Mouse (Mus musculus) kidney, adult 8-10 months (tissue): Measurements from ENCODE around the gene Klf3.

Source experiments
- DNase-seq, 2 experiments: peaks; one replicate each; pipeline ENCODE4 v3.0.0; 2022

Klf3 gene

GRCm38 (mm10) chr5:64839016-64839599, 35.9 kb downstream of the Klf3 start:
- no peak for DNase-seq

- no peak for DNase-seq
Observed at GRCm38 (mm10) chr5:64840087-64840486, 36.9 kb downstream of the Klf3 start.

DNA sequence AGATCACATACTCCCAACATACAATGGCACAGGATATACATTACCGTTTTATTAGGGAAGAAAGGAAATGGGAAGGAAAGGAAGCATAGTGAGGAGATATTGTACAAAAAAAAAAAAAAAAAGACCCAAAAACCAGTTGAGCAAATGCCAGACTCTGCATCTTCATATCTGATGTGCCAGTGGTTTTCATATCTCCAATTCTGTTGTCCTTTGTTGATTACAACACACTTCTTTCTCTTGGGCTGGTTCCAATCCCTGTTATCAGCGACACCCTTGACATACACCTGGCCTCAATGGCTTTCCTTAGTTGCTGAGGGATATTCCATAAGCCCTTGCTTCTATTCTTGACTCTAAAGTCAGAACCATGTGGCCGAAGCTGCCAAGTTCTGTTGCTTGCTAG, 41.4 kb downstream of the Klf3 start:
- DNase-seq = no peak

- DNase-seq = no peak
Observed at GRCm38 (mm10) chr5:64847305-64847704, 44.1 kb downstream of the Klf3 start.

DNA sequence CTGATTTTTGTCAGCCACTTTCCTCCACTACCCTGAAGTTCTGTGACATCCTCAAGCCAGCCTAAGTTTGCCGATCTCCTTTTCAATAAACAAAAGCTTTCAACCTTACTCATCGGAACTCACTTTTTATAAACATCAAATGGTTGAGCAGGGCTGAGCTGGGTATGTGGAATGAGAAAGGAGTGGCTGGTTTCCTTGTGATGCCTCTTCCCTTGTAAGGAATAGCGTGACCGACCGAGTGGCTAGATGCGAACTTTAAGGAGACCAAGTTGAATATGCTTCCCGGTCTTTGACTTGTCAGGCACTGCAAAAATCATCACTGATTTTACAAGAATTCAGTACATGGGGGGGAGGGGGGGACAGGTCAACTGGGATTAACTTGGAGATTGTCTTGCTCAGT, 46.7 kb downstream of the Klf3 start:
- no peak for DNase-seq

DNA sequence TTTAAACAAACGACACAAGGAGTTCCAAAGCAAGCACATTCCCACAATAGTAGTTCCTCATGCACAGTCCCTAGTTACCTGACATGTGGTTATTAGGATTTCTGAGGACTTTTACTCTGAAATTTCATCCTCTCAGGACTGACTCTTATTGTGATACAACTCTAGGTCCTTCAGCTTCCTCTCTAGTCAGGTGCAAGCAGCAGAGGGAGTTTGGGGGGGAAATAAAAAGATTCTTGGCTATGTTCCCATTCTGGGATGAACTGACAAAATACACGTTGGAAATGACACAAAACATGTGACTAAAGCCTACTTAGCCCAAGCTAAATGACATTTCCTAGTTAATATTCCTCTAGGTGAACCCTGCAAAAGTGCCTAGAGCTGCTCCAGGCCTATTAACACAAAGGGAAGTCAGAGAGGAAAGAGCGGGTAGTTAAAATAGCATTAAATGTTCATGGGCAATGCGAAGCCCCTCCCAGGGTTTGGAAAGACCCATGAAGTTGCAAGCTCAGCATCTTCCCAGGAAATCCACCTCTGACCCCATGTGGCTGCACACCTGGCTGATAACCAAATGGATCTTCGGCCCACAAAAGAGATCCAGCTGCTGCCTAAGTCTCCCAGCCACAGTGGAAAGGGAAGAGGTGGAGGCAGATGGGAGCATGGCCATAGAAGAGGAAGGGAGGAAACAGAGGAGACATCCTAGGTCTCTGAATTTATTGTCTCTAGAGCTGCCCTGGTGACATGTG, 49.6 kb downstream of the Klf3 start:
- peak; percentile 68 to 90 for DNase-seq

GRCm38 (mm10) chr5:64853421-64853820, 50.2 kb downstream of the Klf3 start:
- DNase-seq = no peak

- DNase-seq = no peak
Observed at GRCm38 (mm10) chr5:64855199-64855598, 52.0 kb downstream of the Klf3 start.

DNA sequence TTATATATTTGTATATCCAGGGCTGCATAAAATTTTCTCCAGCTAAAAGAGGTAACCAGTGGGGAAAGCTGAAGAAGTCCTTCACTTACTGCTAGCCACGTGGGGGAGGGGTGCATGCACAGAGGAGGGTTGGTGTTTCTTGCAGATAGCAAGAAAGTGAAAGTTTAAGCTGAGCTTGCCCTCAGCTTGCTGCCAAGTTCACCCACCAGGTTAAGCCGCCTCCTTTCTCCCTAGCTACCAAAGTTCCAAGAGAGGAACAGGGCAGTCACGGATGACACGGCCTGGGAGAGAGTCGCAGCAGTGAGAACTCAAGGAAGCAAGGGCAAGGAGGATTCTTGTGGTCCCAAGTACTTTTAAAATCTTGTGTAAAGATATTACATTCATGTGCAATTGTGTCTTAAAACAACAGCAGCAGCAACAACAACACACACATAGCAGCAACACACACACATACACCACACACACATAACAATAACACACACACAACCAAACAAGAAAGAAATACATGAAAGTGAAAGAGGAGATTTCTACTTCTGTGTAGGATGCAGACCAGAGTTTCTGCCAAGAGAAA, 57.8 kb downstream of the Klf3 start:
- DNase-seq = peak; percentile 78 to 82

DNA sequence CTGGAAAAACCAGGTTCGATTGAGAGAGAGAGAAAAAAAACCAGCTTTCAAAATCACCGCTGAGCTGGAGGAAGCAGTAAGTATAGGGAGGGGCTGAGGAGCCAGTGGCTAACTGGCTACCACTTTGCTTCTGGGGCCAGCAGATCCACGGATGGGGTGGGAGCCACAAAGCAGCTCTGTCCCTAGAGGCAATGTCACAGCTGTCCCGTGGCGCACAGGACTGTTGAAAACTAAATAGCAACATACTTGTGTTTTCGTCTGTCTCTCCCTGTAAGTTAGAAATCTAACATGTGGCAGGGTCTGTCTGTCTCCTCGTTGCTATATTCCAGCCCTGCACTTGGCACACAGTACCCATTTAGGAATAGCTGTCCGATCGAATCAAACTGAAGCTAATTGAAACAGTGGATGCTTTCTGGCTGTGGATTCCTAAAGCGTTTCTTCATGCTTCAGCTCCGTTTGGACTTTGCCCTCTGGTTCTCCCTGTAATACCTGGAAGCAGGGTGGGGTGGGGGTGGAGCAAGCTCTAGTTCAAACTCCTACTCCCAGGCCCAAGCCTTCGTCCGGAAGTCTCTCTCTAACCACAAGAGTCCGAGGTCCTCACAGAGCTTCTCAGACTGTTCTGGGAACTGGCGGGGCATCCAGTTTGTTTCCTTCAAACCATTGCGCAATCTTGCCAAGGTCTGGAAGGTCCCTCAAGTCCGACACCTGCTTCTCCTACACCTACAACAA, 58.4 kb downstream of the Klf3 start:
- DNase-seq = peak; percentile 94

DNA sequence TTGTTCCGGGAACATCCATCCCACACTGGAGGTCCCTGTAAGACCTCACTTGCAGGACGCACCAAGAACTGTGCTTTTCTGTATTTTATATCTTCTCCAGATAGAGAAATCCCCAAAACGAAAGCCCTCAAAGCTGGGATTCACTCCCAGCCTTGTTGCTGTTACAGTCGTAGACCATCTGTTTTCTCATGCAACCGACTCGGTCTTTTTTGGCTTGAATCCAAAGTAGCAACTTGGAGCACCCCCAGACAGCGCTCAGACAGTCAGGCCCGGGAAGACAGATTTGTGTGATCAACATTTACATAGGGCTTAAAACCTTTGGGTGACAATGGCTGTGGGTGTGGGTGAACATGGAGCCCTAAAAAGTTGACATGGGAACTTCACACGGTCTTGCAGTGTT, 59.1 kb downstream of the Klf3 start:
- peak in 1 of 2 experiments; percentile 38 for DNase-seq

GRCm38 (mm10) chr5:64864699-64865108, 61.5 kb downstream of the Klf3 start:
- peak; percentile 28 to 38 for DNase-seq

GRCm38 (mm10) chr5:64865219-64865964, 62.2 kb downstream of the Klf3 start:
- no peak for DNase-seq

- peak; percentile 76 to 91 for DNase-seq
Observed at GRCm38 (mm10) chr5:64866331-64867050, 63.3 kb downstream of the Klf3 start.

DNA sequence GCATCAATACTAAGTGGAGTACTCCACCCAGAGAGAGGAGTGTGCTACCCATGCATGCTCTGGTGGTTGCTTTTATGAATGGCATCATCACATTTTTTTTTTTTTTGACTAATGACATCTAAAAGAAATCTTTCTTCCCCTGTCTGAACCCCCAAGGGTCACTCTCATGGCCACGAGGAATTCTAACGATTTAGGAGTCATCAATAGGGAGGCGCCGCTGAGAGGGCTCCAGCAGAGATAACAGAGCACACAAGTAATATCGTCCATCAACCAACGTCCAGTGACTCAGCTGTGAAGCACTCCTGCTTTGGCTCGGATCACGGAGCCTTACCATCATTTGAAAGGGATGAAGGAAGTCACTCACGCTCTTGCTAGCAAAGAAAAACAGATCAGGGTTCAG, 63.9 kb downstream of the Klf3 start:
- DNase-seq = no peak

GRCm38 (mm10) chr5:64867551-64867950, 64.4 kb downstream of the Klf3 start:
- no peak for DNase-seq

DNA sequence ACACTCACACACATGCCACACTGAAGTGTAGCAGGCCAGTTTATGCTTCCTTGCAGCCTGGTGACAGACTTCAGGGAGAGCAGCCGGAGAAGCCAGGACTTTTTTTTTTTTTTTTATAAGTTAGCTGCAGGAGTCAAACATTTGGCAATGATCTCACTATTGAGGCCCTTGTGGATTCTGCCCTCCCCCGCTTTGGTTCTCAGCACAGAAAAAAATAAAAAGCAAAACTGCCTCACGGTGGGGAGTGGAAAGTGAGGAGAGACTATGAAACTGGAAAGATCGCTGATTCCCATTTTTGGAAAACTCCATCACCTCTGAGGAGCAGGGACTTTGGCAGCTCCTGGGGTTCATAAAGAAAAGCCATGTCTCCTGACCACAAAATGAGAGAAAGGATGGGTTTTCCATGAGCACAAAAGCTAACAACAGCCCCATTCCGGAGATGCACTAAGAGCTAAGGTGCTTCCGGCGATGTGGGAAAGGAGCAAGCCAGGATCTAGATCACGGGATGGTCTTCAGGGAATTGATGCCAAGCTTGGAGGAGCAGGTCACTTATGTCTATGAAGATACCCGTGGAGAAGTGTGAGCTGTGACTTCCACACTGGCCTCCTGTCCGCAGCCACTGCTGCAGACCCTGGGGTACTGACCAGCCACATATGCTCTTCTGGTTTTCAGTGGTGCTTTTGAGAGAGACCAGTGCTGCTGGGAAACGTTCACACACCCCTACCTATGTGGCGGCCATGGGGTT, 73.1 kb downstream of the Klf3 start:
- no peak for DNase-seq

DNA sequence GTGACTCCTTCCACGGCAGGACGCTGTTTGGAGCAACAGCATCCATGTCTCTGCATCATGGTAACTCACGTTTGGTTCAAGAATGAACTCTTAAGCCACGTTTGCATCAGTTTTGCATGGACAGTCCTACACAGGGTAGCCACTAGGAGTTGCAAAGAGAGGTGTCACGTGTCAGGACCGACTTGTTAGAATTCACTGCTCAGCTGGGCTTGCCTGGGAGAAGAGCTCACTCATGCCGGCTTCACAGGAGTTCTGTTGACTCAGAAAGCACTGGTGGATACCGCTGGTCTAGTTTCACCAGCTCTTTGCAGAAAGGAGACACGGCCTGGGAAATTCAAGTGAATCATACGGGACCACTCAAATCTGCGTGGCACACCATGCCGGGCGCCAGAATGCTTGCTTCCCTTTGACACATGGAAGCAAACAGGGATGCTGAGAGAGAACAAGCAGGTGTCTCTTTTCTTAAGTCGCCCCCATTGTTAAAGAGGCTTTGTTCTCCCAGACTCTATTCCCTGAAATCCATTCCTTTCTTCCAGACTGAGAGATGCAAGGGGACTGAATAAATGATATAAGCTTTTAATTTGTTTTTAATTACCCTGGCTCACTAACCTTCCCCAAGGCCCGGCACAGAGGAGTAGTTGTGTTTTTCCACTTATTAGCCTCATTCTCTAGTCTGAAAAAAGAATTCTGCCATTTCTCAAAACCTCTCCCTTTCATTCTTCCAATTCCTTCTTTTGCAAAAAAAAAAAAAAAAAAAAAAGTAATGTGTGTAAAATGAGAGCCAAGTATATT, 74.2 kb downstream of the Klf3 start:
- no peak for DNase-seq

DNA sequence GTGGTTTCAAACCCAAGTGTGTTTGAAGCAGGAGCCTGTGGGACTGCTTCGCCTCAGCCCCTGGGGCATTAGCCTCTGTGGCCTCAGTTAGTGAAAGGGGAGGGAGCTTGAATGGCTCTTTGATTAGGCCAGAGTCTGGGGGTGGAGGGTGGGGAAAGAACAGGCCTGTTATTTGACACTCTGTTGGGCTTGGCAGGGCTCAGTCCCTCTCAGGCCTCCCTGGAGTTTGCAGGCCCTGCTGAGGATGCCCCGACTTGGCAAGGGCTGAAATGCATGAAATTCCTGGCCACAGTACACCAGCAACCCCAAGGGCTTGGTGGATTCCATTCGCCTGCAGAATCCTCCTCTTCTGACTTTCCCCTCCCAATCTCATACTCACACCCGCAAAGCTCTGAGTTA, 74.8 kb downstream of the Klf3 start:
- peak; percentile 48 to 66 for DNase-seq

DNA sequence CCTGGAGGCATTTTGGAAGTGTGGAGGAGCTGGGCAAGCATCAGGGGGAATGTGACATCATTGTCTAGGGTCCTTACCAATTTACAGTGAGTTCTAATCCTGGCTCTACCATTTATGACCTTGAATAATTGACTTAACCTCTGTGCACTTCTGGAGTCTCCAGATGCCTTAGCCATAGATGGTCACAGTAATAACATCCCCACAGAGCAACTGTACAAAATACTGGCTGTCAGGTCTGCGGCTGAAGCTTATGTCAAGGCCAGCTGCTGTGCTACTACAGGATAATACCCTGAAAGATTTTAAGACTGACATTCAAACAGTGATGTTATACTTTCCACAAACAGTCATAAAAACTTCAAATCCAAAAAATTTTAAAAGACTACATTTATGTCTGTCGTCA, 75.3 kb downstream of the Klf3 start:
- no peak for DNase-seq

DNA sequence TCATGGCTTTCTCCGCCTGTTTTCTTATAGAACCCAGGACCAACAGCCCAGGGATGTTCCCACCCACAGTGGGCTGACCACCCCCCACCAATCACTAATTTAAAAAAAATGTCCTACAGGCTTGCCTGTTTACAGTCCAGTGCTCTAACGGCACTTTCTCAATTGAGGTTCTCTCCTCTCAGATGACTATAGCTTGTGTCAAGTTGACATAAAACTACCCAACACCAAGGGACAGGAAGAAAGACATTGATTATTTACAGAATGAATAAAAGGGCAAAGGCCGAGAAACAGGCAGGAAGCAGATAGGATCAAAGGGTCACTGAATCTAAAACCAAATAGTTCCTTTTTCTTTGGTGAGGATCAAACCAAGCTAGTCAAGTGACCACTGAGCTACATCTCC, 76.1 kb downstream of the Klf3 start:
- DNase-seq = no peak
